Comparison of ENCODE assay signal across 9 mouse cellular contexts in genomic region chr8:125338222-125338621, GRCm38 (mm10).
DNase-seq lines count a peak whose midpoint lies in the region; ATAC-seq and TF ChIP-seq lines count a peak whose summit lies in the region.
"Had no signal": no experiment of that assay in that cellular context is flagged by ENCODE, and none has a peak within 500 bp of the region (broad histone marks: within the 10 kb centered on the region; RNA-seq: fewer than 3 reads in every experiment).

No protein-coding gene starts in this region.

- ATAC-seq in kidney, embryonic 15.5 days (replicated peaks; ENCODE audit: low FRiP score), result no peak; the same call in 1 of the 2 replicates
- no peak for ATAC-seq in cerebellum, adult (ENCODE audit: insufficient number of reproducible peaks, low FRiP score, low TSS enrichment)

- H3K9me3 ChIP-seq in kidney, embryonic 15.5 days (replicated peaks), result no peaks in the 10 kb centered on the region

- H3K36me3 ChIP-seq in thymus, adult 2 months (ENCODE audit: control insufficient read depth, insufficient read depth, low read length), result no peaks in the 10 kb centered on the region
- H3K36me3 ChIP-seq in kidney, embryonic 15.5 days, result no peaks in the 10 kb centered on the region

- no peak for DNase-seq in cerebellum, adult 2 months
- no peak for DNase-seq in cerebellum, adult 9-11 months
- peak; percentile 8 for DNase-seq in thymus, adult 2 months
- DNase-seq in thymus, postnatal 0 days (ENCODE audit: low spot score), result no peak
- DNase-seq in thymus, postnatal 4 days, result peak; percentile 32
- no peak for DNase-seq in yolk sac, embryonic 10.5 days (ENCODE audit: low spot score)
- DNase-seq: cerebellum, postnatal 14 days had no signal

- no peak overlapping the region for H3K4me3 ChIP-seq in cerebellum, adult 2 months (replicated peaks; ENCODE audit: insufficient read depth, low read depth, low read length)
- H3K4me3 ChIP-seq in thymus, adult 2 months (ENCODE audit: control insufficient read depth, insufficient read depth, low read length), result no peak overlapping the region
- H3K4me3 ChIP-seq in kidney, embryonic 15.5 days (replicated peaks), result no peak overlapping the region

- no peak overlapping the region for H3K9ac ChIP-seq in kidney, embryonic 15.5 days

- no peak overlapping the region for H3K27ac ChIP-seq in cerebellum, adult 2 months (ENCODE audit: insufficient read depth, low read length)
- no peak overlapping the region for H3K27ac ChIP-seq in thymus, adult 2 months (ENCODE audit: control insufficient read depth, insufficient read depth, low read length)
- 0 out of 2 replicates have a peak overlapping the region, but pooled peaks have one; percentile 14 for H3K27ac ChIP-seq in kidney, embryonic 15.5 days

- TF ChIP-seq POLR2A in cerebellum, adult 2 months (IDR thresholded peaks at IDR 0.05; ENCODE audit: borderline replicate concordance, insufficient read depth, low read length), result no peak
- no peak for TF ChIP-seq POLR2A in thymus, adult 2 months (IDR thresholded peaks at IDR 0.05; ENCODE audit: control insufficient read depth, extremely low read depth, insufficient read depth, low read length, poor library complexity)

- H3K4me1 ChIP-seq in cerebellum, adult 2 months (ENCODE audit: control insufficient read depth, insufficient read depth, low read length), result peaks cover 12% of the 10 kb centered on the region
- peaks cover 18% of the 10 kb centered on the region for H3K4me1 ChIP-seq in thymus, adult 2 months (replicated peaks; ENCODE audit: control insufficient read depth, insufficient read depth, low read length)
- H3K4me1 ChIP-seq in kidney, embryonic 15.5 days, result peaks cover 56% of the 10 kb centered on the region

- WGBS in cerebellum, adult 2 months, result 82% methylated on average over 6 of the region's 6 CpGs
- 73% methylated on average over 6 of the region's 6 CpGs for whole genome bisulfite sequencing in thymus, adult 2 months
- 22% methylated on average over 6 of the region's 6 CpGs for WGBS in kidney, embryonic 15.5 days

- TF ChIP-seq CTCF in cerebellum, adult 2 months (IDR thresholded peaks at IDR 0.05; ENCODE audit: borderline replicate concordance, insufficient read depth, low read depth, low read length), result peak; percentile 31; the same call in 1 of the 2 replicates
- no peak for TF ChIP-seq CTCF in thymus, adult 2 months (IDR thresholded peaks at IDR 0.05; ENCODE audit: borderline replicate concordance, control insufficient read depth, extremely low read depth, insufficient read depth, low read length, poor library complexity)

- peak overlapping the region; percentile 29; the same call in 1 of the 2 replicates for H3K4me2 ChIP-seq in kidney, embryonic 15.5 days

- no peaks in the 10 kb centered on the region for H3K27me3 ChIP-seq in cerebellum, adult 2 months (ENCODE audit: control insufficient read depth, insufficient read depth, low read length)
- no peaks in the 10 kb centered on the region for H3K27me3 ChIP-seq in thymus, adult 2 months (ENCODE audit: control insufficient read depth, insufficient read depth, low read length)
- peaks cover 10% of the 10 kb centered on the region for H3K27me3 ChIP-seq in kidney, embryonic 15.5 days

Comparison
In these comparisons a context has a peak if more than half of its experiments do, and no peak if none do; other contexts are left out.
1. DNase-seq: peak in thymus, adult 2 months (single experiment) and thymus, postnatal 4 days (single experiment); none in cerebellum, adult 2 months (0 of 2), cerebellum, adult 9-11 months (single experiment), thymus, postnatal 0 days (single experiment) and yolk sac, embryonic 10.5 days (single experiment).